Mouse (Mus musculus): ENCODE results near the gene Mamdc2. TPM values are rescaled to one million over a fixed set of nuclear protein-coding genes. Genes with fewer than 3 reads are reported as not detected.

Gene Mamdc2
- polyA plus RNA-seq, 1 experiment from 2014 or later = 2.7 TPM

DNA sequence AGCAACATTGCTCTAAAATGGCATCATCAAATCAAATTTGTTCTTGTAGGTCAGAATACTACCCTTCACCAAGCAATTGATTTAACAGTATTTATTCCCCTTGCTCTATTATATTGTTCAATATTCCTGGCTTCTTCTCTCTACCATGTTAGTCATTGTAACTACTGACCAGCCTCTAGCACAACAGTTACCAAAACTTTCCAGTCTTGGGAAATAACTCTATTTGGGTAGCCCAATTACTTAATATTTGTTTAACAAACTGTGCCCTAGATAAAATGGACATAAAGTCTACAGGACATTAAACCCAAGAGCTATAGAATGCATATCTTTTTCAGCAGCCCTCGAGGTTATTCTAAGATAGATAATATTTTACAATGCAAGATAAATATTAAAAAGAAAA, 159.0 kb downstream of the Mamdc2 start:
- Histone ChIP-seq H3K4me1 (replicated peaks; ENCODE audit: insufficient read depth, low read length) (no peaks in the 10 kb centered on the region), H3K27ac (no peak overlapping the region), H3K9me3 (replicated peaks; ENCODE audit: low read length) (peaks cover 4% of the 10 kb centered on the region; the same call in 1 of the 2 replicates), H3K27me3 (ENCODE audit: insufficient read depth, low read length) (no peaks in the 10 kb centered on the region), H3K4me3 (replicated peaks; ENCODE audit: low read depth, low read length) (no peak overlapping the region), H3K9ac (ENCODE audit: low read depth, low read length) (no peak overlapping the region), H3K36me3 (ENCODE audit: insufficient read depth, low read length) (no peaks in the 10 kb centered on the region), H3K4me2 (ENCODE audit: low read length) (no peak overlapping the region)
- 75% methylated on average over 1 of the region's 1 CpGs for WGBS
- ATAC-seq (replicated peaks; ENCODE audit: low FRiP score, low read depth) (no peak), DNase-seq (ENCODE audit: low spot score) (no peak)
- no peak for TF ChIP-seq CTCF (IDR thresholded peaks at IDR 0.05; ENCODE audit: low read depth)

DNA sequence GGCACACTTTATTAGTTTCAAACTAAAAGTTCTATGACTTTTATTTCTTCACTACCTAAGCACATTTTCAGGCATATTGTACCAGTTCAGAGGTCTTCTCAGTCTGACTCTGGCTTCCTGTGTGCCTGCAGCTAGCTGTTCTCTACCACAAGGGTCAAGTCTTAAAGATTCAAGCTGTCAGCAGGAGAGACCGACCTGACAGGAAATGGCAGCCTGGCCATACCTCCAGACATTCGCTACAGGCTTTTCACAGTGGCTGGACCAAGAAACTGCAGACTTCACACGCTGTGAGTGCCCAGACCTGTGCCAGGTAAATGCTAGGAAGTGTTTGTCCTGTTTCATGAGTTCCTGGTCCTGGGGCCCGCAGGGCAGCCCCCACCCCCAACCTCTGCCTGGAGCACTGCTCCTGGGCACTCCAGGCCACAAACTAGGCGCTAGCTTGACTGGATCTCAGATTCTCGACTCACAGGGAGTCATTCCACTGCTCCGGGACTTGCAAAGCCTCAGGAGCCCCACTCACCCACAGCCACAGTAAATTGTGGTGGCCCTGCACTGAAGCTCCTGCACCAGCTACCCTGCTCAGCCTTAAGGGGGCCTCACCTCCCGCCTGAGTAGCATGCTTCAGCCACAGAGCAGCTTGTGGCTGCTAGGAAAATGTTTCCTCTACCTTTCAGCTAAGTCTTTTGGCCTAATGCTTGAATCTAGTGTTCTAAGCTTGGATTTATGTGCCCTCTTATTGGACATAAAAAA, 166.2 kb downstream of the Mamdc2 start:
- 66% methylated on average over 8 of the region's 8 CpGs for WGBS
- DNase-seq (ENCODE audit: low spot score) (no peak), ATAC-seq (replicated peaks; ENCODE audit: low FRiP score, low read depth) (no peak)
- H3K9ac ChIP-seq (ENCODE audit: low read depth, low read length) = no peak overlapping the region
- H3K36me3 ChIP-seq (ENCODE audit: insufficient read depth, low read length) = no peaks in the 10 kb centered on the region
- H3K27ac ChIP-seq = no peak overlapping the region
- no peak overlapping the region for H3K4me2 ChIP-seq (ENCODE audit: low read length)
- H3K27me3 ChIP-seq (ENCODE audit: insufficient read depth, low read length) = no peaks in the 10 kb centered on the region
- no peaks in the 10 kb centered on the region for H3K9me3 ChIP-seq (replicated peaks; ENCODE audit: low read length)
- no peaks in the 10 kb centered on the region for H3K4me1 ChIP-seq (replicated peaks; ENCODE audit: insufficient read depth, low read length)
- H3K4me3 ChIP-seq (replicated peaks; ENCODE audit: low read depth, low read length) = no peak overlapping the region
- no peak for TF ChIP-seq CTCF (IDR thresholded peaks at IDR 0.05; ENCODE audit: low read depth)

DNA sequence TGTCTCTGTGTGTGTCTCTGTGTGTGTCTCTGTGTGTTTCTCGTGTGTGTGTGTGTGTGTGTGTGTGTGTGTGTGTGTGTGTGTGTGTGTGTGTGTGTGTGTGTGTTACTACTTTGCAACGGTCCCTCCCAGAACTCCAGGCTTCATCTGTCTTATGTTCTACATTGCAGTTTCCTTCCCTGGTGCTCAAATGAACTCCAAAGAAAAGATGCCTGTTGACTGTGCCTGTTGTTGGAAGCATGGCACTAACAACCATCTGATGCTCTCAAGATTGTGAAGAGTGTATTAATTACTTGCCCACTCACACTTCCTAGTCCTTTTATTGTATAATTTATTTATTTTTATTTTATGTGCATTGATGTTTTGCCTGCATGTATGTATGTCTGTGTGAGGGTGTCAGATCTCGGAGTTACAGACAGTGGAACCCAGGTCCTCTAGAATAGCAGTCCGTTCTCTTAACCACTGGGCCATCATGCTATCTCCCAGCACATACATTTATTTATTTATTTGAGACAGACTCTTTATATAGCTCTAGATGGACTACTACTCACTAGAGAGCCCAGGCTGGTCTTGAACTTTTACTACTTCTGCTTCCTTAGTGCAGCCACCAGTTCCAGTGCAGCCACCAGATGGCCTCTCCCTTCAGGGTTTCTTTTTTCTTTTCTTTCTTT, 174.1 kb downstream of the Mamdc2 start:
- ATAC-seq (replicated peaks; ENCODE audit: low FRiP score, low read depth) (peak; percentile 18; the same call in 1 of the 2 replicates), DNase-seq (ENCODE audit: low spot score) (peak; percentile 52)
- H3K27ac ChIP-seq = 0 out of 2 replicates have a peak overlapping the region, but pooled peaks have one; percentile 78
- 52% methylated on average over 4 of the region's 4 CpGs for WGBS
- no peaks in the 10 kb centered on the region for H3K27me3 ChIP-seq (ENCODE audit: insufficient read depth, low read length)
- TF ChIP-seq CTCF (IDR thresholded peaks at IDR 0.05; ENCODE audit: low read depth) = no peak
- H3K4me2 ChIP-seq (ENCODE audit: low read length) = peak overlapping the region; percentile 79
- H3K4me3 ChIP-seq (replicated peaks; ENCODE audit: low read depth, low read length) = peak overlapping the region; percentile 90
- H3K9me3 ChIP-seq (replicated peaks; ENCODE audit: low read length) = no peaks in the 10 kb centered on the region
- no peak overlapping the region for H3K9ac ChIP-seq (ENCODE audit: low read depth, low read length)
- H3K36me3 ChIP-seq (ENCODE audit: insufficient read depth, low read length) = no peaks in the 10 kb centered on the region
- peaks cover 5% of the 10 kb centered on the region; the same call in 1 of the 2 replicates for H3K4me1 ChIP-seq (replicated peaks; ENCODE audit: insufficient read depth, low read length)

GRCm38 (mm10) chr19:23273355-23274053, 174.7 kb downstream of the Mamdc2 start, which contains the start of gene Smc5:
Gene Smc5, minus strand, starts transcription at chr19:23273897.
- peak within 1 kb of the TSS; percentile 90 for H3K4me3 ChIP-seq (replicated peaks; ENCODE audit: low read depth, low read length)
- WGBS = 0% methylated on average over 69 of the region's 69 CpGs
- ATAC-seq (replicated peaks; ENCODE audit: low FRiP score, low read depth) (peak; percentile 94), DNase-seq (ENCODE audit: low spot score) (peak; percentile 75)
- no peaks in the 10 kb centered on the region for H3K9me3 ChIP-seq (replicated peaks; ENCODE audit: low read length)
- peak within 1 kb of the TSS; percentile 79 for H3K4me2 ChIP-seq (ENCODE audit: low read length)
- H3K36me3 ChIP-seq (ENCODE audit: insufficient read depth, low read length) = peaks cover 2% of the 10 kb centered on the region; the same call in 1 of the 2 replicates
- H3K27me3 ChIP-seq (ENCODE audit: insufficient read depth, low read length) = no peaks in the 10 kb centered on the region
- TF ChIP-seq CTCF (IDR thresholded peaks at IDR 0.05; ENCODE audit: low read depth) = no peak
- H3K27ac ChIP-seq = peak within 1 kb of the TSS; percentile 78
- peaks cover 5% of the 10 kb centered on the region; the same call in 1 of the 2 replicates for H3K4me1 ChIP-seq (replicated peaks; ENCODE audit: insufficient read depth, low read length)
- peak within 1 kb of the TSS; percentile 95 for H3K9ac ChIP-seq (ENCODE audit: low read depth, low read length)

GRCm38 (mm10) chr19:23256771-23257170, 191.5 kb downstream of the Mamdc2 start:
- ATAC-seq (replicated peaks; ENCODE audit: low FRiP score, low read depth) (no peak), DNase-seq (ENCODE audit: low spot score) (no peak)
- H3K4me1 ChIP-seq (replicated peaks; ENCODE audit: insufficient read depth, low read length) = no peaks in the 10 kb centered on the region
- H3K36me3 ChIP-seq (ENCODE audit: insufficient read depth, low read length) = peaks cover 39% of the 10 kb centered on the region
- 84% methylated on average over 9 of the region's 9 CpGs for WGBS
- H3K27me3 ChIP-seq (ENCODE audit: insufficient read depth, low read length) = no peaks in the 10 kb centered on the region
- TF ChIP-seq CTCF (IDR thresholded peaks at IDR 0.05; ENCODE audit: low read depth) = no peak
- H3K4me2 ChIP-seq (ENCODE audit: low read length) = no peak overlapping the region
- H3K27ac ChIP-seq = no peak overlapping the region
- H3K9me3 ChIP-seq (replicated peaks; ENCODE audit: low read length) = no peaks in the 10 kb centered on the region
- H3K4me3 ChIP-seq (replicated peaks; ENCODE audit: low read depth, low read length) = no peak overlapping the region
- no peak overlapping the region for H3K9ac ChIP-seq (ENCODE audit: low read depth, low read length)

Other genes with a start within 250 kb of the Mamdc2 start
- 16.2 and 18.2 TPM in 2 replicates for gene Smc5, start 174.5 kb downstream of the Mamdc2 start, polyA plus RNA-seq (2015; fragmentation: Nextera tagmentation; extraction: Ambion mirVana)
- 0.69 and 1.2 TPM in 2 replicates for gene 1700028P14Rik, start 204.4 kb upstream of the Mamdc2 start, polyA plus RNA-seq (2015; fragmentation: Nextera tagmentation; extraction: Ambion mirVana)
- 4.5 and 5.9 TPM in 2 replicates for gene Ptar1, start 239.0 kb upstream of the Mamdc2 start, polyA plus RNA-seq (2015; fragmentation: Nextera tagmentation; extraction: Ambion mirVana)

All from kidney, postnatal 0 days (tissue).